Mouse (Mus musculus): ENCODE measurements around the gene Rdh1. TPM values are rescaled to one million over a fixed set of nuclear protein-coding genes. Genes with fewer than 3 reads are reported as not detected.

The Rdh1 gene
- polyA plus RNA-seq, 1 experiment from 2014 or later, result 0.11 TPM

DNA sequence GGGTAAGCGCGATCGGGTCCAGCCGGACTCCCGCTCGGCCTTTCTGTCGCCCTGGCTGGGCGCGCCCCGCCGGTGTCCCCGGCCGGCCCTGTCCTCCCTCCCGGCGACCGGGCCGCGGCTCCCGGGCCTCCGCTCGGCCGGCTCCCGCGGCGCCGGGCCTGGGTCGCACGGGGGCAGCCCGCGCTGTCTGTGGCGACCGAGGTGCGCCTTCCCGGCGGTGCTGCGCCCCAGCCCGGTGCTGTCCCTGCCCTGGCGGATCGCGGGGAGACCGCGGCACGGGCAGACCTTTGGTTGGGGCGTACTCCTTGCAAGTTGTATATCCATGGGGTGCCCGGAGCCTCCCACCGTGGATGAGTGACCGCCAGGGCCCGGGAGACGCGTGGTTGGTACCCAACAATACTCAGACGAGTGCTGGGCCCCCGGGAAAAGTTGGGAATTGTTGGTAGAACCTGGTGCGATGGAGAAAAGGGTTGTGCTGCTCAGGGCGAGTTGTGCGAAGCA, 19.8 kb upstream of the Rdh1 start:
- DNase-seq (ENCODE audit: low spot score) (no peak), ATAC-seq (ENCODE audit: low read depth) (peak; percentile 67)
- peak overlapping the region; percentile 98 for H3K9ac ChIP-seq (ENCODE audit: low read depth, low read length)
- peak overlapping the region; percentile 95 for H3K4me3 ChIP-seq (ENCODE audit: low read depth, low read length)
- peak overlapping the region; percentile 80 for H3K27ac ChIP-seq (replicated peaks; ENCODE audit: low read depth, low read length)
- peaks cover 35% of the 10 kb centered on the region for H3K36me3 ChIP-seq (ENCODE audit: control insufficient read depth, insufficient read depth, low read length)
- H3K4me2 ChIP-seq (ENCODE audit: low read depth, low read length), result peak overlapping the region; percentile 89
- peaks cover 8% of the 10 kb centered on the region; the same call in 1 of the 2 replicates for H3K4me1 ChIP-seq (ENCODE audit: control insufficient read depth, insufficient read depth, low read length)
- no peaks in the 10 kb centered on the region for H3K9me3 ChIP-seq (ENCODE audit: control insufficient read depth, low read length)
- H3K27me3 ChIP-seq (replicated peaks; ENCODE audit: control insufficient read depth, insufficient read depth, low read length), result no peaks in the 10 kb centered on the region
- under 1% methylated on average over 22 of the region's 55 CpGs for WGBS

DNA sequence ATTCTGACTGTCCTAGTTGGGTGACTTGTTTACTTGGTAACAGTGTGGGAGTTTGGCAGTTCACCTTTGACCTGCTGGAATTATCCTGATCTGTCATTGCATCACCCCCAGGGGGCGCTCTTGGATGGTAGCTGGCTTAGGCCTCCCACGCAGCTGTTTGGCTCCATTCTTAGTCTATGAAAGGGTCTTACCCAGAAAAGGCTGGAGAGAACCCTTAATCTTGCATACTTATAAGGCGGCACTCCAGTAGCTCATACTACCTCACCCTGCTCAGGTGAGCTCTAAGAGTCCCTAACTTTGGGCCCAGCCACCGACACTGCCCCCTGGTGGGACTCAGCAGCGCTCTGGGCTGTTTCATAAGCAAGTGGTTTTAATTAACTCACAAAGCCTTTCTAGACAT, 14.9 kb upstream of the Rdh1 start:
- WGBS, result 62% methylated on average over 5 of the region's 5 CpGs
- Histone ChIP-seq H3K27ac (replicated peaks; ENCODE audit: low read depth, low read length) (no peak overlapping the region), H3K4me3 (ENCODE audit: low read depth, low read length) (no peak overlapping the region), H3K4me2 (ENCODE audit: low read depth, low read length) (no peak overlapping the region), H3K4me1 (ENCODE audit: control insufficient read depth, insufficient read depth, low read length) (peaks cover 8% of the 10 kb centered on the region; the same call in 1 of the 2 replicates), H3K36me3 (ENCODE audit: control insufficient read depth, insufficient read depth, low read length) (peaks cover 69% of the 10 kb centered on the region), H3K27me3 (replicated peaks; ENCODE audit: control insufficient read depth, insufficient read depth, low read length) (no peaks in the 10 kb centered on the region), H3K9ac (ENCODE audit: low read depth, low read length) (no peak overlapping the region), H3K9me3 (ENCODE audit: control insufficient read depth, low read length) (no peaks in the 10 kb centered on the region)
- no peak for DNase-seq (ENCODE audit: low spot score)
- no peak for ATAC-seq (ENCODE audit: low read depth)

DNA sequence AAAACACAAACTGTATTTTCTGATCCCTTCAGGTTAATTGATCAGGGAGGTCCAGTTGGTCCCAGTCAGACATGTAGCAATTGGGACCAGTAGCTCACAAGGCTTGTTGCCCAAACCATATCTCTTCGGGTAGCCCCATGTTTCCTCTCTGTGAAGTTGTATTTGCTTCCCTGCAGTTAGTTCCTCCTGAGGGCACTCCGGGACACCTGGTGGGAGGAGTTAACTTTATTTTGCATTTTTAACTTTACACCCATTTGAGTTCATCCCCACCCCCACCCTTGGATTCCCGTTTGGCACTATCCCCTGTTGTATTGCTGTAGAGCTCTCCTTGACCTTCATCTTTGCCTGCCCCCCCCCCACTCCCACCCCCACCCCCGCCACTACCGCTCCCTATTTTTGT, 13.6 kb upstream of the Rdh1 start:
- 64% methylated on average over 5 of the region's 5 CpGs for WGBS
- no peak overlapping the region for H3K4me2 ChIP-seq (ENCODE audit: low read depth, low read length)
- H3K9ac ChIP-seq (ENCODE audit: low read depth, low read length), result no peak overlapping the region
- no peaks in the 10 kb centered on the region for H3K9me3 ChIP-seq (ENCODE audit: control insufficient read depth, low read length)
- no peaks in the 10 kb centered on the region for H3K27me3 ChIP-seq (replicated peaks; ENCODE audit: control insufficient read depth, insufficient read depth, low read length)
- no peak overlapping the region for H3K4me3 ChIP-seq (ENCODE audit: low read depth, low read length)
- no peak for DNase-seq (ENCODE audit: low spot score)
- peaks cover 69% of the 10 kb centered on the region for H3K36me3 ChIP-seq (ENCODE audit: control insufficient read depth, insufficient read depth, low read length)
- ATAC-seq (ENCODE audit: low read depth), result no peak
- 0 out of 2 replicates have a peak, but pooled peaks cover under 1% of the 10 kb centered on the region for H3K4me1 ChIP-seq (ENCODE audit: control insufficient read depth, insufficient read depth, low read length)
- H3K27ac ChIP-seq (replicated peaks; ENCODE audit: low read depth, low read length), result no peak overlapping the region

DNA sequence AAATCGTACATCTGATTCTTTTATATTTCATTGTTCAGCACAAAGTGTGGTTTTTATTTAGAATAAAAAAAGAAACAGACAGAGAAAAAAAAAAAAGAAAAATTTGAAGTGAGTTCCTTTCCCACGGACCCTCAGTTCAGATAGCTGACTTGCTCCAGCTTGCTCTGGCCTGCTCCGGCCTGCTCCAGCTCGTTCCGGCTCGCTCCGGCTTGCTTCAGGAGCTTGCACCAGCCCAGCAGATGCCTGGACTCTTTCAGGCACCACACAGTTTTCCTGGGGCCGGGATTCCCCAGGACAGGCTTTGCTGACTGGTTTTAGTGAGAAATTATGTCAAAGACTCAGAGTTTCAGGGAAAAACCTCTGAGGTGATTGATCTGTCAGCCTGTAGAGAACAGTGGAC, 12.3 kb upstream of the Rdh1 start:
- Histone ChIP-seq H3K4me1 (ENCODE audit: control insufficient read depth, insufficient read depth, low read length) (no peaks in the 10 kb centered on the region), H3K27me3 (replicated peaks; ENCODE audit: control insufficient read depth, insufficient read depth, low read length) (no peaks in the 10 kb centered on the region), H3K27ac (replicated peaks; ENCODE audit: low read depth, low read length) (no peak overlapping the region), H3K9ac (ENCODE audit: low read depth, low read length) (no peak overlapping the region), H3K9me3 (ENCODE audit: control insufficient read depth, low read length) (no peaks in the 10 kb centered on the region), H3K36me3 (ENCODE audit: control insufficient read depth, insufficient read depth, low read length) (peaks cover 58% of the 10 kb centered on the region), H3K4me3 (ENCODE audit: low read depth, low read length) (no peak overlapping the region), H3K4me2 (ENCODE audit: low read depth, low read length) (no peak overlapping the region)
- no peak for DNase-seq (ENCODE audit: low spot score)
- ATAC-seq (ENCODE audit: low read depth), result no peak
- 81% methylated on average over 8 of the region's 8 CpGs for WGBS

DNA sequence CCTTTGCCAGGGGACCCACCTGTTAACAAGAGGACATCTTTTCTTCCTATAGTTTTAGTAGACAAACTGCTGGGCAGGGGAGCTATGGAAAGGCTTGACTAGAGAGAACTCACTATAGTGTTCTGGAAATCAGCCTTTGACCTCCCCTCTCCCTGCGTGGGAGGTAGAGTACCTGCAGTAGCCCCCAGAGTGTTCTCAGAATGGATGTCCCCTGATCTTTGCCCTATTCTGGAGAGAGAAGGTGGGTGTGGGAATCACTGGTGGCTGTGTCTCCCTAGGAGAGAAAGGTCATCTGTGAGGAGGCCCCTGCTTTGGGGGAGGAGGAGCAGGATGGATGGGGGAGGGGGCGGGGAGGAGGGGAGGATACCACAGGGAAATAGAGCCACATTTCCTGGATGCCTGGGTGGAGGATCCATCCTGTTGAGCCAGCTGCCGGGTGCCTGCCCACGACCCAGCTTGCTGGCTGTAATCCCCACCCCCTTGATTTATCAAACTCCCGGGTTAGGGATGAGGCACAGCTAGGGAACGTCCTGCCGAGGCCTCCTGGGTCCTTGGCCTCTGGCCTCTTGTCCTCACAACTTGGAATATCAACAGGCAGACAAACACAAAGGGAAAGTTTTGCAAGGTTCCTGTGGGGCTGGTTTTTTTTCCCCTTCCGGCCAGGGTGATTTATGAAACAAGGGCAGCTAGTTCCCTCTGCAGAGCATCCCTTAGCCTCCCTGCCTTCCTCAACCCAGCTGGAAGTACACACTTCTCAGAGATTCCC, 10.5 kb upstream of the Rdh1 start:
- no peak for ATAC-seq (ENCODE audit: low read depth)
- WGBS, result 6% methylated on average over 7 of the region's 8 CpGs
- no peaks in the 10 kb centered on the region for H3K27me3 ChIP-seq (replicated peaks; ENCODE audit: control insufficient read depth, insufficient read depth, low read length)

DNA sequence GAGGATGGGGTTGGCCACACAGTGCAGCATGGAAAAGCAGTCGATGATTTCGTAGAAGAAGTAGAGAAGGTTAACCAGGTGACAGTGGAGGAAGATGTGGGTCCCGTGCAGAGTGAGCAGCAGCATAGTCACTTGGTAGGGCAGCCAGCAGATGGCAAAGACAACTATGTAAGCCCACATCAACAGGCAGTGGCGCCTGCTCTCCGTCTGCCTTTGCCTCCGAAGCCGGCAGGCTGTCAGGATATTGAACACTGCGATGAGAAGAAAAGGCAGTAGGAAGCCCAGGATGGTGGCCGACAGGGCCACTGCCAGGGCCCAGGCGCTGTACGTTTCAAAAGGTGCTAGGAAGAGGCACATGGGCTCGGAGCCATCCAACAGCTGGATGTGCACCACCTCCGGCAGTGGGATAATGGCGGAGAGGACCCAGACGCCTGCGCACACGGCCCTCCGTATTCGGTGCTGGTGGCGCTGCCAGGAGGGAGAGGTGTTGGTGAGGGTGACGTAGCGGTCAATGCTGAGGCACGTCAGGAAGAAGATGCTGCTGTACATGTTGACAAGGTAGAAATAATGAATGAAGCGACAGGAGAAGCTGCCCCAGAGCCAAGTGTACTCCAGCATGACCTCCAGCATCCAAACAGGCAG, 9.3 kb upstream of the Rdh1 start:
- DNase-seq (ENCODE audit: low spot score) (no peak), ATAC-seq (ENCODE audit: low read depth) (no peak)
- 59% methylated on average over 24 of the region's 24 CpGs for WGBS
- Histone ChIP-seq H3K4me1 (ENCODE audit: control insufficient read depth, insufficient read depth, low read length) (no peaks in the 10 kb centered on the region), H3K4me3 (ENCODE audit: low read depth, low read length) (no peak overlapping the region), H3K4me2 (ENCODE audit: low read depth, low read length) (peak overlapping the region; percentile 37), H3K9ac (ENCODE audit: low read depth, low read length) (no peak overlapping the region; the same call in 1 of the 2 replicates), H3K36me3 (ENCODE audit: control insufficient read depth, insufficient read depth, low read length) (peaks cover 28% of the 10 kb centered on the region), H3K27ac (replicated peaks; ENCODE audit: low read depth, low read length) (no peak overlapping the region), H3K27me3 (replicated peaks; ENCODE audit: control insufficient read depth, insufficient read depth, low read length) (no peaks in the 10 kb centered on the region), H3K9me3 (ENCODE audit: control insufficient read depth, low read length) (no peaks in the 10 kb centered on the region)

More for the DNA sequence above, 10.5 kb upstream of the Rdh1 start:
- Histone ChIP-seq H3K9ac (ENCODE audit: low read depth, low read length) (no peak overlapping the region), H3K9me3 (ENCODE audit: control insufficient read depth, low read length) (no peaks in the 10 kb centered on the region), H3K27ac (replicated peaks; ENCODE audit: low read depth, low read length) (no peak overlapping the region), H3K4me1 (ENCODE audit: control insufficient read depth, insufficient read depth, low read length) (no peaks in the 10 kb centered on the region), H3K4me3 (ENCODE audit: low read depth, low read length) (no peak overlapping the region), H3K36me3 (ENCODE audit: control insufficient read depth, insufficient read depth, low read length) (peaks cover 41% of the 10 kb centered on the region), H3K4me2 (ENCODE audit: low read depth, low read length) (peak overlapping the region; percentile 37; the same call in 1 of the 2 replicates)
- DNase-seq (ENCODE audit: low spot score), result no peak

DNA sequence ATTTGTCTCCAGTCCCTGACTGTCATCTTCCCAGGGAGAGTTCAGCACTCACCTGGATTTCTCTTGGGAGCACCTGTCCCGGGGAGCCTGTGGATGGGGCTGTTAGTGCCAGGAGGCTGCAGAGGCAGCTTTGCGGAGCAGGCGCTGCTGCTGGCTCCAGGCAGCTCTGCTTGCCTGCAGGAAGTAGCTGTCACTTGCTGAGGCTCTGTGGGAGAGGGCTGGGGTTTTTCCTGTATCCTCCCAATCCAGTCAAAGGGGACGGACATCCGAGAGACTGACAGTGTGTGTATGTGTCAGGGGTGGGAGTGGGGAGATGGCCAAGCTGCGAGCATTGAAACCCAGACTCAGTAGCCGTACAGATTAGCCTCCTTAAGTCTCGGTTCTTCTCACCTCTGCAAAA, 8.0 kb upstream of the Rdh1 start, which contains the start of gene Gpr182:
Gene Gpr182, minus strand, starts transcription at position 185 of the 400 bp plus-strand sequence.
- DNase-seq (ENCODE audit: low spot score) (no peak), ATAC-seq (ENCODE audit: low read depth) (no peak)
- Histone ChIP-seq H3K9me3 (ENCODE audit: control insufficient read depth, low read length) (no peaks in the 10 kb centered on the region), H3K27ac (replicated peaks; ENCODE audit: low read depth, low read length) (no peak within 1 kb of the TSS), H3K27me3 (replicated peaks; ENCODE audit: control insufficient read depth, insufficient read depth, low read length) (no peaks in the 10 kb centered on the region), H3K4me1 (ENCODE audit: control insufficient read depth, insufficient read depth, low read length) (no peaks in the 10 kb centered on the region), H3K4me3 (ENCODE audit: low read depth, low read length) (no peak within 1 kb of the TSS), H3K9ac (ENCODE audit: low read depth, low read length) (no peak within 1 kb of the TSS), H3K4me2 (ENCODE audit: low read depth, low read length) (0 out of 2 replicates have a peak within 1 kb of the TSS, but pooled peaks have one; percentile 12), H3K36me3 (ENCODE audit: control insufficient read depth, insufficient read depth, low read length) (peaks cover 17% of the 10 kb centered on the region)
- 37% methylated on average over 8 of the region's 8 CpGs for WGBS

DNA sequence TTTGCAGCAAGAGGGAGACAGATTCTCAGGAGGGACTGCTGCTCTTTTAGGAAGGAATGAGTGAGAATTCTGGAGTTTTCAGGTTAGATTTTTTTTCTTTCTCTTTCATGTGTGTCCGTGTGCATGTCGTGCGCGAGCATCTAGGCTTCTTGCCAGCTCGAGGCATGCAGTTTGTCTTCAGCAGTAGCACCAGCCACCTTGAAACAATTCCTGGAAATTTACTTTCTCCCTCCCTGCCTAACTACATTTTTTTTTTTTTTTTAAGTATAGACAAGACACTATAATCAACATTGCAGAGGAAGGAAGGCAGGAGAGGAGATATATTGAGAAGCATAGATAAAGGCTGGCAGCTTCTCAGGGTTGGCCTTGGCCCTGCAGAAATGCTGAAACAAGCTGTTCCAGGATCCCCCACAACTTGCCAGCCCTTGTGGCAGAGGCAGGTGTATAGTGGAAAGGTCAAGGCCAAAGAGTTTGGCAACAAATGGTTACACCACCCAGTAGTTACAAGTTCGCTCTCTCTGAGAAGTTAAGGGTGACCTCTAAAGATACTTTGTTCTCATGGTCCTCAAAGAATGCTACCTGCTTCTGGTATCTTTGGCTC, 4.9 kb upstream of the Rdh1 start:
- no peak overlapping the region for H3K4me3 ChIP-seq (ENCODE audit: low read depth, low read length)
- 55% methylated on average over 6 of the region's 6 CpGs for WGBS
- no peak overlapping the region for H3K4me2 ChIP-seq (ENCODE audit: low read depth, low read length)
- DNase-seq (ENCODE audit: low spot score), result no peak
- no peaks in the 10 kb centered on the region for H3K36me3 ChIP-seq (ENCODE audit: control insufficient read depth, insufficient read depth, low read length)
- no peak overlapping the region for H3K9ac ChIP-seq (ENCODE audit: low read depth, low read length)
- no peaks in the 10 kb centered on the region for H3K4me1 ChIP-seq (ENCODE audit: control insufficient read depth, insufficient read depth, low read length)
- no peaks in the 10 kb centered on the region for H3K27me3 ChIP-seq (replicated peaks; ENCODE audit: control insufficient read depth, insufficient read depth, low read length)
- no peak overlapping the region for H3K27ac ChIP-seq (replicated peaks; ENCODE audit: low read depth, low read length)
- H3K9me3 ChIP-seq (ENCODE audit: control insufficient read depth, low read length), result no peaks in the 10 kb centered on the region
- no peak for ATAC-seq (ENCODE audit: low read depth)

All from embryonic facial prominence, embryonic 14.5 days (tissue).